Mouse (Mus musculus) liver, embryonic 14.5 days (tissue): Measurements from ENCODE around the gene Hmcn2.

ENCODE experiments used
- CTCF ChIP-seq: IDR thresholded peaks from 2 replicates; pipeline ENCODE4 v1.5.1; 2016; ENCODE audit warnings: antibody characterized with exemption, low read depth, control low read depth
- EP300 ChIP-seq: IDR thresholded peaks from 2 replicates; pipeline ENCODE4 v1.6.1; 2016; ENCODE audit warnings: antibody characterized with exemption, low read depth

DNA sequence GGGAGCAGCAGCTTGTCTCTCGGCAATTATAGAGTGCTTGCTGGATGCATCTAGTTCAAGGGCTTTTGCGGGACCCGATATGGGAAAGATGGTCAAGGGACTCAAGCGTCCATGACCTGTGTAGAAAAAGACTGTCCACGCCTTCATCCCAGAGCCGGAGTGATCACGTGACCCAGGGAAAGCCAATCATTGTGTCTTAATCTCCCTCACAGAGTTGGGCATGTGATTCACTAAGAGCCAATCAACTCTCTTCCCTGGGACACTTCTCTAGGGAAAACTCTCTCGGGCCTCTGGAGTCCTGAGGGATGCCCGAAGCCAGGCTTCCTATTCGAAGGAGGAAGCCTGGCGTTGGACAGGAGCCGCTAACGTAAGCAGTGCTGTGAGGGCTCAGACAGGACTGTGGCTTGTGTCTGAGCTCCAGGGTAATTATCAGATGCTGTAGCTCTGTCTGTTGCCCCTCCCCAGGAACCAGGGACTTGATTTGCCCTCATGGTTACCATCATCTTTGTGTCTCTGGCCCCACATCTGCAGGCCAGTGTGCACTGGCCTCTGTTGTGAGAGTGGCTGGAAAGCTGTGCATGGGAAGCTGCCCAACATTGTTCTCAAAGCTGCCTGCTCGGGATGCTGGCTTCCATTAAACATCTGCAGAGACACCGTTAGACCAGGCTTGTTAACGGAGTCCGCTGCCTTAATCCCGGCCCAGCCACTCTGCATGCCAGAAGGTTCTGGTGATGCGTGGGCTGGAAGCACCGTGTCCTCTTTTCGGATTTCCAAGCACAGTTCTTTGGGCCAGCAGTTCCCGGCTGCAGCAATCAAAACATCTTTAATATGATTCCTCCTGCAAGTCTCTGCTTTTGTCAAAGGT, 9.2 kb upstream of the Hmcn2 start:
- no peak for TF ChIP-seq EP300
- no peak for TF ChIP-seq CTCF
